Mouse (Mus musculus) ES-Bruce4 (cell line): ENCODE measurements around the gene Rabac1. TPM values are rescaled to one million over a fixed set of nuclear protein-coding genes. Genes with fewer than 3 reads are reported as not detected.
A peak's percentile ranks its signal among the peaks of the same experiment; 100 is the strongest.

Experiments
- H3K27ac ChIP-seq: 2 replicates; pipeline ENCODE4 v1.5.1; 2012; ENCODE audit warnings: low read length, inconsistent platforms; ENCODE audit not compliant: insufficient read depth
- H3K27me3 ChIP-seq: 2 replicates; pipeline ENCODE4 v1.6.1; 2012; ENCODE audit warnings: mild to moderate bottlenecking, low read length, inconsistent platforms; ENCODE audit not compliant: control insufficient read depth, poor library complexity, insufficient read depth, severe bottlenecking
- H3K36me3 ChIP-seq: 2 replicates; pipeline ENCODE4 v1.6.1; 2012; ENCODE audit warnings: inconsistent platforms, mild to moderate bottlenecking, low read length, moderate library complexity; ENCODE audit not compliant: control insufficient read depth, poor library complexity, insufficient read depth, severe bottlenecking
- H3K4me1 ChIP-seq: one replicate; pipeline ENCODE4 v1.8.1; 2011; ENCODE audit warnings: low read length; ENCODE audit not compliant: control insufficient read depth, insufficient read depth
- H3K4me3 ChIP-seq: 2 replicates; pipeline ENCODE4 v1.5.1; 2011; ENCODE audit warnings: low read depth, mild to moderate bottlenecking, low read length
- H3K9ac ChIP-seq: 2 replicates; pipeline ENCODE4 v1.6.1; 2012; ENCODE audit warnings: low read depth, mild to moderate bottlenecking, inconsistent platforms; ENCODE audit not compliant: poor library complexity, severe bottlenecking
- H3K9me3 ChIP-seq: replicated peaks from 2 replicates; pipeline ENCODE4 v1.6.1; 2012; ENCODE audit warnings: mild to moderate bottlenecking, low read length, inconsistent platforms; ENCODE audit not compliant: control insufficient read depth, poor library complexity, insufficient read depth, severe bottlenecking
- CTCF ChIP-seq: IDR thresholded peaks from one replicate; pipeline ENCODE4 v1.8.1; 2011; ENCODE audit warnings: low read depth, low read length
- EP300 ChIP-seq: IDR thresholded peaks from 2 replicates; pipeline ENCODE4 v1.6.1; 2011; ENCODE audit warnings: low read depth, low read length; ENCODE audit not compliant: insufficient read depth
- POLR2A ChIP-seq: IDR thresholded peaks from one replicate; pipeline ENCODE4 v1.8.1; 2011; ENCODE audit warnings: low read length; ENCODE audit not compliant: insufficient read depth
- polyA plus RNA-seq: library from polyadenylated mRNA; stranded (reverse); fragments of >200 nt; gene quantifications from 2 replicates; pipeline ENCODE4 v1.2.4, GENCODE M21; 2011; ENCODE audit warnings: low read depth; ENCODE audit not compliant: missing spikeins, insufficient read depth, insufficient read length

The Rabac1 gene
- polyA plus RNA-seq, 1 experiment = 84.4 TPM

DNA sequence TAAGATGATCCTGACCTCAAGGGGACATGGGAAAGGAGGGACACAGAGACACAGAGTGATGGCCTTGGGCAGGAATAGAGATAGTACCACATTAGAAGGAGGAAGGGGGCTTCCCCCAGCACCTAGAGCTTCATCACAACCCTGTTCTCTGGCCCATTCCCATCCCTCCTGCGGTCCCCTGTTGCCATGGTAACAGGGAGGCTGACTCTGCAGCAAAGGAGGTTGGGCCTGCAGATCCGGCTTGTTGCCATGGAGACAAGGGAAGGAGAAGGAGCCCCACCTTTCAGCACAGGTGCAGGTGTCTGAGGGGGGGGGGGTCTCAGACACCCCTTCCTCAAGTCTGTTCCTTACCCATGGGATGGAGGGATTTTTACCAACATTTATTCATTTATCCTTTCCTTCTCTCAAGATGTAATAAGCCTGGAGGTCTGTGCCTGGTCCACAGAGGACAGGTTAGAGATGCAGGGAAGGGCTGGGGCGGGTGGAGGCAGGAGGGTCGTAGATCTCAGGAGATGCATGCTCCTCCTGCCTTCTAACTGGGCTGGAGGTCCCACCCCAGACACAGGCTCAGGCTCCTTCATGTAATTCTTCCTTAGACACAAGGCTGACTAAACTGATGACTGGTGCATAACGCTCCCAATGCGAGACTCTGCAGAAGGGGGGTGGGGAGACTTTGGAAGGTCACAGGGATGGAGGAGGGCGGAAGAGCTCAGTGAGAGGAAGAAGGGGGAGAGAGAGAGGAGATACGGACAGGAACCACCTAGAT is 35.2 kb upstream of the Rabac1 start:
- TF ChIP-seq POLR2A (no peak), EP300 (no peak), CTCF (no peak)
- no peak overlapping the region for H3K27ac ChIP-seq
- no peaks in the 10 kb centered on the region for H3K36me3 ChIP-seq
- no peak overlapping the region for H3K4me3 ChIP-seq
- H3K9ac ChIP-seq = no peak overlapping the region
- H3K9me3 ChIP-seq = no peaks in the 10 kb centered on the region
- H3K27me3 ChIP-seq = no peaks in the 10 kb centered on the region; the same call in 1 of the 2 replicates
- H3K4me1 ChIP-seq = peaks cover 6% of the 10 kb centered on the region

GRCm38 (mm10) chr7:25006586-25007364 is 34.2 kb upstream of the Rabac1 start:
- Histone ChIP-seq H3K4me3 (no peak overlapping the region), H3K9ac (no peak overlapping the region), H3K27me3 (no peaks in the 10 kb centered on the region; the same call in 1 of the 2 replicates), H3K36me3 (no peaks in the 10 kb centered on the region), H3K4me1 (peaks cover 6% of the 10 kb centered on the region), H3K9me3 (no peaks in the 10 kb centered on the region), H3K27ac (no peak overlapping the region)
- no peak for TF ChIP-seq POLR2A
- no peak for TF ChIP-seq EP300
- no peak for TF ChIP-seq CTCF

DNA sequence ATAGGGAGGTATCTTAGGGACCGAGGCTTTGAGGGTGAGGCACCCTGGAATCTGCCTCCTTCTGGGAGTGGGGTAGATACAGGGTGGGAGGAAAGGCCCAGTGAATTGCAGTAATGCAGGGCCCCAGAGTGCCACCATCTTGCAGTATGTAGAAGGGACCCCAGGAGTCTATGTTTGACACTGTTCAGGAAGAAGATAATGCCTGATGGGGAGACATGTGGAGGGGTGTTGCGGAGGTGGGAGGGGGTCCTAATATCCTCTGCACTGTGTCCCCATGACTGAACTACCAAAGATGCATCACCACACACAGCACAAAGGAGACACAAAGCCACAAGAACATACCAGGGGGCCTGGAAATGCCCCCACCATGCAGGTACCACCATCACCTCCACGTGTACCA is 33.6 kb upstream of the Rabac1 start:
- Histone ChIP-seq H3K4me3 (no peak overlapping the region), H3K4me1 (peaks cover 6% of the 10 kb centered on the region), H3K9me3 (no peaks in the 10 kb centered on the region), H3K9ac (no peak overlapping the region), H3K27ac (no peak overlapping the region), H3K27me3 (no peaks in the 10 kb centered on the region; the same call in 1 of the 2 replicates), H3K36me3 (no peaks in the 10 kb centered on the region)
- TF ChIP-seq EP300 = no peak

GRCm38 (mm10) chr7:25005421-25006065 is 33.0 kb upstream of the Rabac1 start, which contains the start of gene Atp1a3:
Gene Atp1a3, minus strand, starts transcription at chr7:25005958.
- peaks cover 8% of the 10 kb centered on the region for H3K4me1 ChIP-seq
- H3K9ac ChIP-seq = peak within 1 kb of the TSS; percentile 34; the same call in 1 of the 2 replicates
- no peaks in the 10 kb centered on the region; the same call in 1 of the 2 replicates for H3K27me3 ChIP-seq
- H3K9me3 ChIP-seq = no peaks in the 10 kb centered on the region
- peak within 1 kb of the TSS; percentile 62 for H3K4me3 ChIP-seq
- TF ChIP-seq POLR2A = no peak
- no peak for TF ChIP-seq CTCF
- TF ChIP-seq EP300 = no peak
- H3K27ac ChIP-seq = no peak within 1 kb of the TSS
- H3K36me3 ChIP-seq = no peaks in the 10 kb centered on the region

- peak overlapping the region; percentile 62 for H3K4me3 ChIP-seq
- H3K27me3 ChIP-seq = no peaks in the 10 kb centered on the region; the same call in 1 of the 2 replicates
- H3K36me3 ChIP-seq = no peaks in the 10 kb centered on the region
- H3K27ac ChIP-seq = no peak overlapping the region
- TF ChIP-seq EP300 (no peak), CTCF (no peak), POLR2A (no peak)
- H3K4me1 ChIP-seq = peaks cover 8% of the 10 kb centered on the region
- no peaks in the 10 kb centered on the region for H3K9me3 ChIP-seq
- no peak overlapping the region for H3K9ac ChIP-seq
Measured at GRCm38 (mm10) chr7:25004806-25005205, 32.3 kb upstream of the Rabac1 start.
